ENCODE assay signal across 8 mouse cellular contexts in genomic region chr11:82386970-82387540, GRCm38 (mm10). TPM values are rescaled to one million over a fixed set of nuclear protein-coding genes. Genes with fewer than 3 reads are reported as not detected.
A peak's percentile ranks its signal among the peaks of the same experiment; 100 is the strongest.
DNase-seq lines count a peak whose midpoint lies in the region; ATAC-seq lines count a peak whose summit lies in the region.

No protein-coding gene starts in this region.

- H3K4me1 ChIP-seq in forebrain, embryonic 13.5 days: peaks cover 31% of the 10 kb centered on the region
- H3K4me1 ChIP-seq in hindbrain, embryonic 16.5 days (ENCODE audit: control insufficient read depth, insufficient read depth, low read depth, low read length): peaks cover 25% of the 10 kb centered on the region
- peaks cover 47% of the 10 kb centered on the region for H3K4me1 ChIP-seq in neural tube, embryonic 15.5 days

- 0 out of 2 replicates have a peak overlapping the region, but pooled peaks have one; percentile 3 for H3K27ac ChIP-seq in forebrain, embryonic 13.5 days
- peak overlapping the region; percentile 83 for H3K27ac ChIP-seq in hindbrain, embryonic 16.5 days (ENCODE audit: low read depth, low read length)
- peak overlapping the region; percentile 79 for H3K27ac ChIP-seq in neural tube, embryonic 15.5 days (replicated peaks)

- ATAC-seq in cerebellum, adult (ENCODE audit: insufficient number of reproducible peaks, low FRiP score, low TSS enrichment): peak; percentile 49; the same call in 1 of the 2 replicates
- ATAC-seq in forebrain, embryonic 13.5 days: peak; percentile 74
- peak; percentile 89 for ATAC-seq in hindbrain, embryonic 16.5 days
- ATAC-seq in neural tube, embryonic 15.5 days (ENCODE audit: low FRiP score): peak; percentile 87
- no peak for ATAC-seq in granulocyte monocyte progenitor cell, adult 5-6 weeks (replicated peaks; ENCODE audit: poor library complexity, severe bottlenecking)

- no peaks in the 10 kb centered on the region for H3K36me3 ChIP-seq in forebrain, embryonic 13.5 days (ENCODE audit: poor library complexity, severe bottlenecking)
- no peaks in the 10 kb centered on the region for H3K36me3 ChIP-seq in hindbrain, embryonic 16.5 days (ENCODE audit: control insufficient read depth, insufficient read depth, low read length)
- H3K36me3 ChIP-seq in neural tube, embryonic 15.5 days: no peaks in the 10 kb centered on the region

- intact Hi-C loops in left cerebral cortex, postnatal 4 days (cut with DNase I): loop anchor here (5.0 kb wide), 1 partner anchor 150 kb away; no protein-coding TSS in a partner anchor

- no peaks in the 10 kb centered on the region for H3K9me3 ChIP-seq in forebrain, embryonic 13.5 days (replicated peaks)
- no peaks in the 10 kb centered on the region for H3K9me3 ChIP-seq in hindbrain, embryonic 16.5 days (ENCODE audit: control insufficient read depth, low read length)
- no peaks in the 10 kb centered on the region for H3K9me3 ChIP-seq in neural tube, embryonic 15.5 days (replicated peaks)

- peak overlapping the region; percentile 99 for H3K4me2 ChIP-seq in forebrain, embryonic 13.5 days
- H3K4me2 ChIP-seq in hindbrain, embryonic 16.5 days (ENCODE audit: low read length): peak overlapping the region; percentile 97
- peak overlapping the region; percentile 98 for H3K4me2 ChIP-seq in neural tube, embryonic 15.5 days

- peak overlapping the region; percentile 68 for H3K9ac ChIP-seq in forebrain, embryonic 13.5 days
- H3K9ac ChIP-seq in hindbrain, embryonic 16.5 days (ENCODE audit: low read depth, low read length): peak overlapping the region; percentile 77
- H3K9ac ChIP-seq in neural tube, embryonic 15.5 days (replicated peaks): peak overlapping the region; percentile 73

- peaks cover 76% of the 10 kb centered on the region for H3K27me3 ChIP-seq in forebrain, embryonic 13.5 days
- H3K27me3 ChIP-seq in hindbrain, embryonic 16.5 days (replicated peaks; ENCODE audit: control insufficient read depth, insufficient read depth, low read length): peaks cover 14% of the 10 kb centered on the region; the same call in 1 of the 2 replicates
- peaks cover 39% of the 10 kb centered on the region for H3K27me3 ChIP-seq in neural tube, embryonic 15.5 days (replicated peaks)

- DNase-seq in adrenal gland, postnatal 10 days: peak; percentile 38
- peak; percentile 87 for DNase-seq in left cerebral cortex, postnatal 4 days
- no peak for DNase-seq in T-cell, adult 2 months (ENCODE audit: low spot score)

- H3K4me3 ChIP-seq in forebrain, embryonic 13.5 days: peak overlapping the region; percentile 64
- peak overlapping the region; percentile 77 for H3K4me3 ChIP-seq in hindbrain, embryonic 16.5 days (ENCODE audit: low read length)
- H3K4me3 ChIP-seq in neural tube, embryonic 15.5 days (replicated peaks): peak overlapping the region; percentile 73

- WGBS in forebrain, embryonic 13.5 days: under 1% methylated on average over 51 of the region's 51 CpGs
- under 1% methylated on average over 51 of the region's 51 CpGs for WGBS in hindbrain, embryonic 16.5 days
- under 1% methylated on average over 51 of the region's 51 CpGs for WGBS in neural tube, embryonic 15.5 days

RNA-seq across cellular contexts. Expression of gene Tmem132e, which starts 1.6 kb away (rescaled TPM):
- total RNA-seq in adrenal gland, postnatal 10 days (2021): 1 to 10 TPM in 1 of 2 experiments, under 1 TPM in 1; 0.73 to 1.1 TPM
- polyA plus RNA-seq in forebrain, embryonic 13.5 days (2015; fragmentation: Nextera tagmentation; extraction: Ambion mirVana): 0.36 and 0.67 TPM in 2 replicates
- polyA plus RNA-seq in hindbrain, embryonic 16.5 days (2015; fragmentation: Nextera tagmentation; extraction: Ambion mirVana): 2.9 and 3.3 TPM in 2 replicates
- total RNA-seq in left cerebral cortex, postnatal 4 days (2021): 10 to 100 TPM; 16.0 to 16.8 TPM
- polyA plus RNA-seq in neural tube, embryonic 15.5 days (2015; fragmentation: Nextera tagmentation; extraction: Ambion mirVana): 5.1 and 5.7 TPM in 2 replicates
- not detected in 2 replicates for total RNA-seq in granulocyte monocyte progenitor cell, adult 5-6 weeks (2014; fragmentation: Nextera tagmentation)
- total RNA-seq in granulocyte monocyte progenitor cell, adult 5-6 weeks (2017): not detected in 2 replicates

Comparison
In these comparisons a context has a peak if more than half of its experiments do, and no peak if none do; other contexts are left out.
1. H3K27ac ChIP-seq: peak in every context shown above with its lines; median percentile 83 in hindbrain, embryonic 16.5 days; 79 in neural tube, embryonic 15.5 days; 3 in forebrain, embryonic 13.5 days.
2. RNA of gene Tmem132e, which starts 1.6 kb away (total RNA-seq): 16.0 to 16.8 TPM in left cerebral cortex, postnatal 4 days; 0.73 to 1.1 TPM in adrenal gland, postnatal 10 days and not detected in granulocyte monocyte progenitor cell, adult 5-6 weeks; every median in the first group is over 4 times any median in the second.
3. Peak in every context shown above with its lines, with median percentiles within 50 percentile points of each other: H3K4me2 ChIP-seq, H3K4me3 ChIP-seq and H3K9ac ChIP-seq.